Mouse (Mus musculus) forebrain, embryonic 13.5 days (tissue): ENCODE measurements around the gene Fam163a. TPM values are rescaled to one million over a fixed set of nuclear protein-coding genes. Genes with fewer than 3 reads are reported as not detected.

ENCODE experiments used
- ATAC-seq: fragments of 200-750 bp; cut with Nextera tagmentation; 2 replicates; pipeline ENCODE4 v1.8.0; 2017
- H3K27ac ChIP-seq: fragments of 300-500 bp; sonication (generic); 2 replicates; pipeline ENCODE4 v1.5.1; 2015; ENCODE audit warnings: inconsistent platforms, mild to moderate bottlenecking, moderate library complexity
- H3K27me3 ChIP-seq: fragments of 300-500 bp; sonication (generic); 2 replicates; pipeline ENCODE4 v1.6.1; 2015; ENCODE audit warnings: mild to moderate bottlenecking, inconsistent platforms
- H3K36me3 ChIP-seq: fragments of 300-500 bp; sonication (generic); 2 replicates; pipeline ENCODE4 v1.6.1; 2015; ENCODE audit warnings: mild to moderate bottlenecking, inconsistent platforms; ENCODE audit not compliant: poor library complexity, severe bottlenecking
- H3K4me1 ChIP-seq: fragments of 300-500 bp; sonication (generic); 2 replicates; pipeline ENCODE4 v1.6.1; 2015; ENCODE audit warnings: inconsistent platforms
- H3K4me2 ChIP-seq: fragments of 300-500 bp; sonication (generic); 2 replicates; pipeline ENCODE4 v1.6.1; 2015; ENCODE audit warnings: inconsistent platforms, mild to moderate bottlenecking, moderate library complexity
- H3K4me3 ChIP-seq: fragments of 300-500 bp; sonication (generic); 2 replicates; pipeline ENCODE4 v1.5.1; 2015; ENCODE audit warnings: mild to moderate bottlenecking, inconsistent platforms
- H3K9ac ChIP-seq: fragments of 300-500 bp; sonication (generic); 2 replicates; pipeline ENCODE4 v1.6.1; 2015; ENCODE audit warnings: mild to moderate bottlenecking, inconsistent platforms
- H3K9me3 ChIP-seq: fragments of 300-500 bp; sonication (generic); replicated peaks from 2 replicates; pipeline ENCODE4 v1.6.1; 2016; ENCODE audit warnings: inconsistent platforms
- WGBS: fragments of 180-500 bp; shearing (Covaris S2); methylation state at CpG from one replicate; pipeline ENCODE4 v1.1.7; 2015; 5-methylcytosine and 5-hydroxymethylcytosine counted together
- polyA plus RNA-seq: library from polyadenylated mRNA; unstranded; fragments of >200 nt; fragmentation: Nextera tagmentation; extraction: Ambion mirVana; gene quantifications from 2 replicates; pipeline ENCODE4 v1.2.1, GENCODE M21; 2015

The Fam163a gene
- polyA plus RNA-seq, 1 experiment from 2014 or later, result 2.1 TPM

GRCm38 (mm10) chr1:156197588-156197987 lies 7.2 kb downstream of the Fam163a start:
- Histone ChIP-seq H3K36me3 (no peaks in the 10 kb centered on the region), H3K4me1 (peaks cover 15% of the 10 kb centered on the region), H3K27ac (no peak overlapping the region), H3K4me3 (no peak overlapping the region), H3K9ac (no peak overlapping the region), H3K27me3 (peaks cover 13% of the 10 kb centered on the region), H3K9me3 (no peaks in the 10 kb centered on the region), H3K4me2 (no peak overlapping the region)
- WGBS, result 72% methylated on average over 4 of the region's 4 CpGs
- no peak for ATAC-seq

DNA sequence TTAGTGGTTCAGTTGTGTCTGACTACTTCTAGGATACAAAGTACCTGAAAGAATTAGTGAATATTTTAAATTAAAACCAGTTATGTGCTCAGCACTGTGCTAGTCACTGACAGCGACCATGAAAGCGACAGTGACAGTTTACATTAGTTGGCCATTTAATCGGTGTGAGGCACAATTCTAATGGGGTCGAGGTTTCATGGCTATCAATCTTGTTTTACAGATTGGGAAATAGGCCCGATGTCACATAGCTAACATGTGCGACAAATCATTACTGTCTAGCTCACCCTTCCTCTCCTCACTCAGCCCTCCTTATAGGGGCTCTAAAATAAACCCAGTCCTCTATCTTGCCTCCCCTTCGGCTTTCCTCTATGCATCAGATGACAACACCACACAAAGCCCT lies 11.5 kb downstream of the Fam163a start:
- Histone ChIP-seq H3K9me3 (no peaks in the 10 kb centered on the region), H3K27ac (no peak overlapping the region), H3K4me3 (no peak overlapping the region), H3K36me3 (no peaks in the 10 kb centered on the region), H3K27me3 (peaks cover 12% of the 10 kb centered on the region; the same call in 1 of the 2 replicates), H3K9ac (no peak overlapping the region), H3K4me1 (peaks cover 22% of the 10 kb centered on the region), H3K4me2 (no peak overlapping the region)
- peak; percentile 24; the same call in 1 of the 2 replicates for ATAC-seq
- 49% methylated on average over 7 of the region's 7 CpGs for WGBS

- 8% methylated on average over 7 of the region's 7 CpGs for WGBS
- Histone ChIP-seq H3K4me2 (no peak overlapping the region), H3K27me3 (peaks cover 12% of the 10 kb centered on the region; the same call in 1 of the 2 replicates), H3K36me3 (no peaks in the 10 kb centered on the region), H3K27ac (no peak overlapping the region), H3K4me3 (no peak overlapping the region), H3K9me3 (no peaks in the 10 kb centered on the region), H3K9ac (no peak overlapping the region), H3K4me1 (peaks cover 22% of the 10 kb centered on the region)
- ATAC-seq, result peak; percentile 55; the same call in 1 of the 2 replicates
Measured at GRCm38 (mm10) chr1:156192853-156193252, 12.0 kb downstream of the Fam163a start.

GRCm38 (mm10) chr1:156186646-156187045 lies 18.2 kb downstream of the Fam163a start:
- H3K4me3 ChIP-seq, result no peak overlapping the region
- ATAC-seq, result no peak
- H3K36me3 ChIP-seq, result no peaks in the 10 kb centered on the region
- H3K27ac ChIP-seq, result no peak overlapping the region
- 0 out of 2 replicates have a peak, but pooled peaks cover 12% of the 10 kb centered on the region for H3K27me3 ChIP-seq
- H3K9me3 ChIP-seq, result no peaks in the 10 kb centered on the region
- WGBS, result 89% methylated on average over 3 of the region's 3 CpGs
- H3K9ac ChIP-seq, result no peak overlapping the region
- H3K4me1 ChIP-seq, result peaks cover 26% of the 10 kb centered on the region
- no peak overlapping the region for H3K4me2 ChIP-seq

GRCm38 (mm10) chr1:156184158-156184571 lies 20.7 kb downstream of the Fam163a start:
- 30% methylated on average over 11 of the region's 11 CpGs for WGBS
- Histone ChIP-seq H3K4me1 (peaks cover 33% of the 10 kb centered on the region), H3K27ac (no peak overlapping the region), H3K4me3 (no peak overlapping the region), H3K9me3 (no peaks in the 10 kb centered on the region), H3K4me2 (no peak overlapping the region), H3K36me3 (no peaks in the 10 kb centered on the region), H3K27me3 (0 out of 2 replicates have a peak, but pooled peaks cover 7% of the 10 kb centered on the region), H3K9ac (no peak overlapping the region)
- ATAC-seq, result 0 out of 2 replicates have a peak, but pooled peaks have one; percentile 17

GRCm38 (mm10) chr1:156183176-156183958 lies 21.5 kb downstream of the Fam163a start:
- Histone ChIP-seq H3K27me3 (0 out of 2 replicates have a peak, but pooled peaks cover 3% of the 10 kb centered on the region), H3K4me3 (no peak overlapping the region), H3K36me3 (no peaks in the 10 kb centered on the region), H3K4me1 (peaks cover 34% of the 10 kb centered on the region), H3K9ac (no peak overlapping the region), H3K27ac (peak overlapping the region; percentile 31; the same call in 1 of the 2 replicates), H3K4me2 (no peak overlapping the region), H3K9me3 (no peaks in the 10 kb centered on the region)
- WGBS, result 11% methylated on average over 6 of the region's 6 CpGs
- ATAC-seq, result peak; percentile 36; the same call in 1 of the 2 replicates

- H3K36me3 ChIP-seq, result no peaks in the 10 kb centered on the region
- H3K4me3 ChIP-seq, result no peak overlapping the region
- peak; percentile 70; the same call in 1 of the 2 replicates for ATAC-seq
- H3K27ac ChIP-seq, result peak overlapping the region; percentile 27
- 0 out of 2 replicates have a peak overlapping the region, but pooled peaks have one; percentile 9 for H3K9ac ChIP-seq
- peaks cover 34% of the 10 kb centered on the region for H3K4me1 ChIP-seq
- H3K4me2 ChIP-seq, result peak overlapping the region; percentile 22
- H3K9me3 ChIP-seq, result no peaks in the 10 kb centered on the region
- H3K27me3 ChIP-seq, result 0 out of 2 replicates have a peak, but pooled peaks cover 3% of the 10 kb centered on the region
- WGBS, result 18% methylated on average over 11 of the region's 11 CpGs
Measured at GRCm38 (mm10) chr1:156179875-156180274, 25.0 kb downstream of the Fam163a start.

GRCm38 (mm10) chr1:156168737-156169136 lies 36.1 kb downstream of the Fam163a start:
- WGBS, result 50% methylated on average over 6 of the region's 6 CpGs

DNA sequence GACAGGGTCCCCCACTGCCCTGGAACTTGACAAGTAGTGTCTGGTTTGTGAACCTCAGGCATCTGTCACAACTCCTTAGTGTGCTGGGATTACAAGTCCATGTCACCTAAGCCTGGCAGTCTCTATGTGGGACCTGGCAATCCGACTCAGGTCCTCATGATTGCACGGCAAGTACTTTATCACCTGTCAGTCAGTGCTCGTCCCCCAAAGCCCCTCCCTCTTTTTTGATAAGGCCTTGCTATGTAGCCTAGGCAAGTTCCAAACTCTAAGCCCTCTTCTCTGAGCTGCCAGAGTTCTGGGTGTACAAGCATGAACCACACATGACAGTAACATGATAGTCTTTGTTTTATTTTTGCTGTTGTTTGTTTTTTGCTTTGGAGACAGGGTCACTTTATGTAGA lies 88.1 kb downstream of the Fam163a start:
- 79% methylated on average over 3 of the region's 3 CpGs for WGBS
- Histone ChIP-seq H3K4me3 (no peak overlapping the region), H3K9me3 (no peaks in the 10 kb centered on the region), H3K4me2 (no peak overlapping the region), H3K27ac (no peak overlapping the region), H3K4me1 (peaks cover 10% of the 10 kb centered on the region; the same call in 1 of the 2 replicates), H3K27me3 (no peaks in the 10 kb centered on the region), H3K9ac (no peak overlapping the region), H3K36me3 (no peaks in the 10 kb centered on the region)
- no peak for ATAC-seq

More at GRCm38 (mm10) chr1:156168737-156169136, 36.1 kb downstream of the Fam163a start:
- Histone ChIP-seq H3K9me3 (0 out of 2 replicates have a peak, but pooled peaks cover 6% of the 10 kb centered on the region), H3K36me3 (no peaks in the 10 kb centered on the region), H3K4me1 (no peaks in the 10 kb centered on the region), H3K27me3 (no peaks in the 10 kb centered on the region), H3K27ac (no peak overlapping the region), H3K4me3 (no peak overlapping the region), H3K9ac (no peak overlapping the region), H3K4me2 (no peak overlapping the region)
- ATAC-seq, result no peak

- Histone ChIP-seq H3K4me1 (peaks cover 13% of the 10 kb centered on the region; the same call in 1 of the 2 replicates), H3K36me3 (no peaks in the 10 kb centered on the region), H3K9ac (no peak overlapping the region), H3K4me3 (no peak overlapping the region), H3K4me2 (no peak overlapping the region), H3K9me3 (no peaks in the 10 kb centered on the region), H3K27ac (no peak overlapping the region), H3K27me3 (no peaks in the 10 kb centered on the region)
- 90% methylated on average over 8 of the region's 8 CpGs for WGBS
- ATAC-seq, result no peak
Measured at GRCm38 (mm10) chr1:156113884-156114499, 90.8 kb downstream of the Fam163a start.

- Histone ChIP-seq H3K27ac (no peak overlapping the region), H3K36me3 (no peaks in the 10 kb centered on the region), H3K4me3 (no peak overlapping the region), H3K4me1 (peaks cover 13% of the 10 kb centered on the region; the same call in 1 of the 2 replicates), H3K9me3 (no peaks in the 10 kb centered on the region), H3K4me2 (no peak overlapping the region), H3K9ac (no peak overlapping the region), H3K27me3 (no peaks in the 10 kb centered on the region)
- ATAC-seq, result no peak
- 67% methylated on average over 7 of the region's 7 CpGs for WGBS
Measured at GRCm38 (mm10) chr1:156112142-156112541, 92.7 kb downstream of the Fam163a start.

DNA sequence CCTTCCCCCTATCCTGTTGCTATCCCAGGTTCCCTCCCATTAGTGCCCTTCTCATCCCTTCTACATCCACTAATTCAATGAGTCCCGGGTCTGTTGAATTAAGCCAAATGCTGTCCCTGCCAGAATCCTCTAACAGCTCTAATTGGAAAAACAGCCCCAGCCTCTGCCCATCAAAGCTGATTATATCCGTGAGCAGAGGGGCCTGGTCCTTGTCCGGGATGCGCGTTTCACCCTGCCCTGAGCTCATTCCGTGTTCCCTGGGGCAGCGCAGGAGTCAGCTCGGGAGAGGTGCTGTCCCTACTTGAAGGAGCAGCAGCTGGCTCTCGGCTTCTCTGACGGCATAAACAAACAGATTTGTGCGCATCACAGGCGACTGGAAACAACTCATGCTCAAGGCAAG lies 93.1 kb downstream of the Fam163a start:
- no peak overlapping the region for H3K4me2 ChIP-seq
- 41% methylated on average over 12 of the region's 12 CpGs for WGBS
- H3K4me1 ChIP-seq, result peaks cover 13% of the 10 kb centered on the region; the same call in 1 of the 2 replicates
- H3K9me3 ChIP-seq, result no peaks in the 10 kb centered on the region
- H3K9ac ChIP-seq, result no peak overlapping the region
- no peaks in the 10 kb centered on the region for H3K36me3 ChIP-seq
- no peak overlapping the region for H3K4me3 ChIP-seq
- no peaks in the 10 kb centered on the region for H3K27me3 ChIP-seq
- no peak for ATAC-seq
- no peak overlapping the region for H3K27ac ChIP-seq
